ENCODE assay signal across 8 mouse cellular contexts in genomic region chr11:116814076-116814883, GRCm38 (mm10). TPM values are rescaled to one million over a fixed set of nuclear protein-coding genes. Genes with fewer than 3 reads are reported as not detected.
DNase-seq lines count a peak whose midpoint lies in the region; ATAC-seq and TF ChIP-seq lines count a peak whose summit lies in the region.

No protein-coding gene starts in this region.

- DNase-seq in cerebellum, postnatal 10 days, result peak; percentile 88 to 93
- DNase-seq in cerebellum, adult 18-20 months, result no peak
- peak; percentile 51 for DNase-seq in embryo, embryonic 11.5 days (ENCODE audit: low read depth, low spot score)
- peak; percentile 77 to 83 for DNase-seq in heart, adult 2 months
- peak; percentile 43 for DNase-seq in kidney, adult 18-20 months
- DNase-seq in lung, postnatal 0 days (ENCODE audit: low spot score), result peak; percentile 94
- peak in 1 of 2 experiments; percentile 51 for DNase-seq in spleen, adult 2 months (ENCODE audit: low read depth in 1 of 2, low spot score in 2 of 2)

- TF ChIP-seq POLR2A in heart, adult 2 months (IDR thresholded peaks at IDR 0.05; ENCODE audit: insufficient read depth, low read depth, low read length), result peak; percentile 31; the same call in 1 of the 2 replicates
- no peak for TF ChIP-seq POLR2A in spleen, adult 2 months (IDR thresholded peaks at IDR 0.05; ENCODE audit: low read depth, low read length)

- intact Hi-C loops in heart, adult 2 months (cut with DNase I), result loop anchor here (10.0 kb wide), 1 partner anchor 319 kb away; the partner anchor contains the start of gene Prpsap1

- ATAC-seq in lung, postnatal 0 days, result peak; percentile 78
- no peak for ATAC-seq in CD4-positive, CD25-positive, alpha-beta regulatory T cell, adult 4 months

- 23% methylated on average over 20 of the region's 20 CpGs for WGBS in heart, adult 2 months
- 26% methylated on average over 20 of the region's 20 CpGs for WGBS in lung, postnatal 0 days
- WGBS in spleen, adult 2 months, result 64% methylated on average over 20 of the region's 20 CpGs

- TF ChIP-seq EP300 in heart, adult 2 months (IDR thresholded peaks at IDR 0.05; ENCODE audit: insufficient read depth, low read depth, low read length), result 0 out of 2 replicates have a peak, but pooled peaks have one; percentile 23
- 0 out of 2 replicates have a peak, but pooled peaks have one; percentile 25 for TF ChIP-seq EP300 in lung, postnatal 0 days (IDR thresholded peaks at IDR 0.05)

- H3K27me3 ChIP-seq in heart, adult 2 months (ENCODE audit: control insufficient read depth, insufficient read depth, low read length), result no peaks in the 10 kb centered on the region
- no peaks in the 10 kb centered on the region for H3K27me3 ChIP-seq in lung, postnatal 0 days (replicated peaks; ENCODE audit: insufficient read depth, low read length)
- H3K27me3 ChIP-seq in spleen, adult 2 months (ENCODE audit: control insufficient read depth, insufficient read depth, low read length), result no peaks in the 10 kb centered on the region; the same call in 1 of the 2 replicates

- 0 out of 2 replicates have a peak overlapping the region, but pooled peaks have one; percentile 8 for H3K4me2 ChIP-seq in lung, postnatal 0 days (replicated peaks; ENCODE audit: low read depth, low read length)

- H3K9me3 ChIP-seq in lung, postnatal 0 days (ENCODE audit: low read length), result no peaks in the 10 kb centered on the region

- peak overlapping the region; percentile 91 for H3K27ac ChIP-seq in heart, adult 2 months
- H3K27ac ChIP-seq in lung, postnatal 0 days (ENCODE audit: low read length), result peak overlapping the region; percentile 89
- peak overlapping the region; percentile 37; the same call in 1 of the 2 replicates for H3K27ac ChIP-seq in spleen, adult 2 months (ENCODE audit: insufficient read depth, low read length)

- no peaks in the 10 kb centered on the region for H3K36me3 ChIP-seq in heart, adult 2 months (ENCODE audit: control insufficient read depth, insufficient read depth, low read length)
- H3K36me3 ChIP-seq in lung, postnatal 0 days (ENCODE audit: insufficient read depth, low read length), result no peaks in the 10 kb centered on the region
- no peaks in the 10 kb centered on the region for H3K36me3 ChIP-seq in spleen, adult 2 months (ENCODE audit: control insufficient read depth, insufficient read depth, low read length)

- peak; percentile 16 for TF ChIP-seq CTCF in heart, adult 2 months (IDR thresholded peaks at IDR 0.05)
- peak; percentile 33; the same call in 1 of the 2 replicates for TF ChIP-seq CTCF in lung, postnatal 0 days (IDR thresholded peaks at IDR 0.05)
- no peak for TF ChIP-seq CTCF in spleen, adult 2 months (IDR thresholded peaks at IDR 0.05; ENCODE audit: extremely low read depth, insufficient read depth, insufficient read length, insufficient replicate concordance)

- H3K79me2 ChIP-seq in heart, adult 2 months (replicated peaks; ENCODE audit: control insufficient read depth, insufficient read depth, low read length), result no peaks in the 10 kb centered on the region; the same call in 1 of the 2 replicates

- no peak overlapping the region for H3K4me3 ChIP-seq in heart, adult 2 months
- no peak overlapping the region for H3K4me3 ChIP-seq in lung, postnatal 0 days (ENCODE audit: low read depth, low read length)
- H3K4me3 ChIP-seq in spleen, adult 2 months (ENCODE audit: extremely low read depth, insufficient read depth, insufficient read length), result no peak overlapping the region

- peaks cover 24% of the 10 kb centered on the region for H3K4me1 ChIP-seq in heart, adult 2 months (ENCODE audit: control insufficient read depth, insufficient read depth, low read length)
- peaks cover 22% of the 10 kb centered on the region for H3K4me1 ChIP-seq in lung, postnatal 0 days (ENCODE audit: insufficient read depth, low read depth, low read length)
- H3K4me1 ChIP-seq in spleen, adult 2 months (ENCODE audit: control insufficient read depth, insufficient read depth, insufficient read length), result 0 out of 2 replicates have a peak, but pooled peaks cover 4% of the 10 kb centered on the region

- peak overlapping the region; percentile 47 for H3K9ac ChIP-seq in heart, adult 2 months (ENCODE audit: low read depth, low read length)
- no peak overlapping the region for H3K9ac ChIP-seq in lung, postnatal 0 days (replicated peaks; ENCODE audit: low read depth)

RNA-seq across cellular contexts. Expression of gene Mxra7, which starts 13.6 kb away (rescaled TPM):
- 10 to 100 TPM; 15.1 to 19.4 TPM for total RNA-seq in heart, adult 2 months (2021)
- polyA plus RNA-seq in heart, adult 2 months (2012; rRNA removed), result 10.4 and 15.6 TPM in 2 replicates
- polyA plus RNA-seq in lung, postnatal 0 days (2015; fragmentation: Nextera tagmentation; extraction: Ambion mirVana), result 34.6 and 38.7 TPM in 2 replicates
- 18.6 and 25.0 TPM in 2 replicates for polyA plus RNA-seq in spleen, adult 2 months (2012; rRNA removed)
- not detected for polyA plus RNA-seq in CD4-positive, CD25-positive, alpha-beta regulatory T cell, adult 4 months (2017; shearing (Covaris generic))

RNA-seq across cellular contexts. Expression of gene Mettl23, which starts 28.8 kb away (rescaled TPM):
- total RNA-seq in heart, adult 2 months (2021), result 10 to 100 TPM; 38.3 to 40.5 TPM
- 34.3 and 59.4 TPM in 2 replicates for polyA plus RNA-seq in heart, adult 2 months (2012; rRNA removed)
- polyA plus RNA-seq in lung, postnatal 0 days (2015; fragmentation: Nextera tagmentation; extraction: Ambion mirVana), result 62.3 and 65.2 TPM in 2 replicates
- 30.9 and 35.7 TPM in 2 replicates for polyA plus RNA-seq in spleen, adult 2 months (2012; rRNA removed)
- 100 to 1,000 TPM; 161 to 189 TPM for polyA plus RNA-seq in CD4-positive, CD25-positive, alpha-beta regulatory T cell, adult 4 months (2017; shearing (Covaris generic))

RNA-seq across cellular contexts. Expression of gene Jmjd6, which starts 29.0 kb away (rescaled TPM):
- 10 to 100 TPM; 34.1 to 37.4 TPM for total RNA-seq in heart, adult 2 months (2021)
- 14.6 and 20.9 TPM in 2 replicates for polyA plus RNA-seq in heart, adult 2 months (2012; rRNA removed)
- polyA plus RNA-seq in lung, postnatal 0 days (2015; fragmentation: Nextera tagmentation; extraction: Ambion mirVana), result 37.0 and 37.8 TPM in 2 replicates
- 21.7 and 23.3 TPM in 2 replicates for polyA plus RNA-seq in spleen, adult 2 months (2012; rRNA removed)
- 10 to 100 TPM; 48.1 to 62.6 TPM for polyA plus RNA-seq in CD4-positive, CD25-positive, alpha-beta regulatory T cell, adult 4 months (2017; shearing (Covaris generic))

RNA-seq across cellular contexts. Expression of gene Mfsd11, which starts 38.0 kb away (rescaled TPM):
- 10 to 100 TPM; 29.9 to 33.5 TPM for total RNA-seq in heart, adult 2 months (2021)
- polyA plus RNA-seq in heart, adult 2 months (2012; rRNA removed), result 23.8 and 27.9 TPM in 2 replicates
- polyA plus RNA-seq in lung, postnatal 0 days (2015; fragmentation: Nextera tagmentation; extraction: Ambion mirVana), result 37.9 and 44.7 TPM in 2 replicates
- 14.2 and 15.7 TPM in 2 replicates for polyA plus RNA-seq in spleen, adult 2 months (2012; rRNA removed)
- polyA plus RNA-seq in CD4-positive, CD25-positive, alpha-beta regulatory T cell, adult 4 months (2017; shearing (Covaris generic)), result 10 to 100 TPM; 30.0 to 32.9 TPM

RNA-seq across cellular contexts. Expression of gene Srsf2, which starts 38.6 kb away (rescaled TPM):
- 100 to 1,000 TPM in 1 of 2 experiments, 10 to 100 TPM in 1; 91.4 to 104 TPM for total RNA-seq in heart, adult 2 months (2021)
- polyA plus RNA-seq in heart, adult 2 months (2012; rRNA removed), result 158 and 165 TPM in 2 replicates
- polyA plus RNA-seq in lung, postnatal 0 days (2015; fragmentation: Nextera tagmentation; extraction: Ambion mirVana), result 419 and 421 TPM in 2 replicates
- polyA plus RNA-seq in spleen, adult 2 months (2012; rRNA removed), result 546 and 923 TPM in 2 replicates
- 100 to 1,000 TPM; 543 to 659 TPM for polyA plus RNA-seq in CD4-positive, CD25-positive, alpha-beta regulatory T cell, adult 4 months (2017; shearing (Covaris generic))

Comparison
In these comparisons a context has a peak if more than half of its experiments do, and no peak if none do; other contexts are left out.
1. DNase-seq: peak in cerebellum, postnatal 10 days (2 of 2), embryo, embryonic 11.5 days (single experiment), heart, adult 2 months (2 of 2), kidney, adult 18-20 months (single experiment) and lung, postnatal 0 days (single experiment); none in cerebellum, adult 18-20 months (0 of 2).
2. H3K27ac ChIP-seq: peak in every context shown above with its lines; median percentile 91 in heart, adult 2 months; 89 in lung, postnatal 0 days; 37 in spleen, adult 2 months.
3. RNA of gene Mxra7, which starts 13.6 kb away (polyA plus RNA-seq): 34.6 to 38.7 TPM in lung, postnatal 0 days, 18.6 to 25.0 TPM in spleen, adult 2 months and 10.4 to 15.6 TPM in heart, adult 2 months; not detected in CD4-positive, CD25-positive, alpha-beta regulatory T cell, adult 4 months; every median in the first group is over 10 times any median in the second.